Mouse (Mus musculus): ENCODE results near the gene Tgm2.

Gene Tgm2

GRCm38 (mm10) chr2:158114931-158115330, 31.3 kb downstream of the Tgm2 start:
- in situ Hi-C loops (cut with MboI, MseI), result loop anchor here (5.0 kb wide), 1 partner anchor 77 kb away; no protein-coding TSS in a partner anchor

- in situ Hi-C loops (cut with MboI, MseI), result loop anchor here (5.0 kb wide), 1 partner anchor 79 kb away; no protein-coding TSS in a partner anchor
Measured at GRCm38 (mm10) chr2:158113591-158114257, 32.5 kb downstream of the Tgm2 start.

- in situ Hi-C loops (cut with MboI, MseI), result no loop called here
Measured at GRCm38 (mm10) chr2:158109516-158109915, 36.7 kb downstream of the Tgm2 start.

GRCm38 (mm10) chr2:158106947-158107587, 39.2 kb downstream of the Tgm2 start:
- in situ Hi-C loops (cut with MboI, MseI), result no loop called here

GRCm38 (mm10) chr2:158105605-158106004, 40.6 kb downstream of the Tgm2 start:
- in situ Hi-C loops (cut with MboI, MseI), result no loop called here

- in situ Hi-C loops (cut with MboI, MseI), result no loop called here
Measured at GRCm38 (mm10) chr2:158104966-158105365, 41.3 kb downstream of the Tgm2 start.

- in situ Hi-C loops (cut with MboI, MseI), result no loop called here
Measured at GRCm38 (mm10) chr2:158101768-158102167, 44.5 kb downstream of the Tgm2 start.

- in situ Hi-C loops (cut with MboI, MseI), result no loop called here
Measured at GRCm38 (mm10) chr2:158099537-158099936, 46.7 kb downstream of the Tgm2 start.

GRCm38 (mm10) chr2:158098730-158099129, 47.5 kb downstream of the Tgm2 start:
- in situ Hi-C loops (cut with MboI, MseI), result no loop called here

GRCm38 (mm10) chr2:158097071-158097470, 49.2 kb downstream of the Tgm2 start:
- in situ Hi-C loops (cut with MboI, MseI), result no loop called here

GRCm38 (mm10) chr2:158094846-158095245, 51.4 kb downstream of the Tgm2 start:
- in situ Hi-C loops (cut with MboI, MseI), result no loop called here

- in situ Hi-C loops (cut with MboI, MseI), result no loop called here
Measured at GRCm38 (mm10) chr2:158094300-158094699, 51.9 kb downstream of the Tgm2 start.

- in situ Hi-C loops (cut with MboI, MseI), result no loop called here
Measured at GRCm38 (mm10) chr2:158093345-158093744, 52.9 kb downstream of the Tgm2 start.

- in situ Hi-C loops (cut with MboI, MseI), result no loop called here
Measured at GRCm38 (mm10) chr2:158090096-158090495, 56.1 kb downstream of the Tgm2 start.

GRCm38 (mm10) chr2:158084486-158084885, 61.8 kb downstream of the Tgm2 start:
- in situ Hi-C loops (cut with MboI, MseI), result no loop called here

GRCm38 (mm10) chr2:158080622-158081241, 65.5 kb downstream of the Tgm2 start:
- in situ Hi-C loops (cut with MboI, MseI), result no loop called here

- in situ Hi-C loops (cut with MboI, MseI), result no loop called here
Measured at GRCm38 (mm10) chr2:158079843-158080395, 66.3 kb downstream of the Tgm2 start.

- in situ Hi-C loops (cut with MboI, MseI), result no loop called here
Measured at GRCm38 (mm10) chr2:158078971-158079370, 67.3 kb downstream of the Tgm2 start.

- in situ Hi-C loops (cut with MboI, MseI), result no loop called here
Measured at GRCm38 (mm10) chr2:158077981-158078380, 68.3 kb downstream of the Tgm2 start.

- in situ Hi-C loops (cut with MboI, MseI), result no loop called here
Measured at GRCm38 (mm10) chr2:158076690-158077089, 69.5 kb downstream of the Tgm2 start.

- in situ Hi-C loops (cut with MboI, MseI), result no loop called here
Measured at GRCm38 (mm10) chr2:158074835-158075234, 71.4 kb downstream of the Tgm2 start.

GRCm38 (mm10) chr2:158071633-158071995, 74.6 kb downstream of the Tgm2 start:
- in situ Hi-C loops (cut with MboI, MseI), result no loop called here

Measured in regulatory T cell (primary cell).